Mouse (Mus musculus): ENCODE measurements around the gene Zfp933.
"Not testable (repeated sequence)": the region's sequence is repeated elsewhere in the genome, so short reads cannot be mapped to it uniquely, and the experiment has no call there.

Gene Zfp933

GRCm38 (mm10) chr4:147850776-147851175 lies 2.6 kb upstream of the Zfp933 start:
- no peak for DNase-seq

DNA sequence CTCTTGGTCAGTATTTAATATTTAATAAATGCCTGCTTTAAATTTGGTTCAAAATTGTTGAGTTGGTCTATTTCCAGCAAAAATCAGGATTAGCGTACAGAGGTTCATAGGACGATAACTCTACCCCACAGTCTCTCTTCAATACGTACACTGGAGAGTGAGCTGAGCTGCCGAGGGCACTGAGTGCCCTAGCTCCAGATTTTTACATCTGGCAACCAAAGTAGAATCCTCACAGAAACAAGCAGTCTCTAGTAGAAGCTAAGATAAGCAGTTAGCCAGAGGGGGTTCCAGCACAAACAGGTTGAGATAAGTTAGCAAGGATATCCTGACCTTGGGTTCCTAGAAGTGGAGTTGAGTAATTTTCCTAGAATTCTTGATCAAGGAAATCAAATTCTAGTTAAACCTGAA lies 422 bp upstream of the Zfp933 start:
- DNase-seq = no peak

GRCm38 (mm10) chr4:147842871-147843270 lies 5.3 kb downstream of the Zfp933 start:
- DNase-seq = no peak

- not testable (repeated sequence) for DNase-seq
Measured at GRCm38 (mm10) chr4:147839282-147839681, 8.9 kb downstream of the Zfp933 start.

GRCm38 (mm10) chr4:147824389-147824788 lies 23.8 kb downstream of the Zfp933 start:
- no peak for DNase-seq

DNA sequence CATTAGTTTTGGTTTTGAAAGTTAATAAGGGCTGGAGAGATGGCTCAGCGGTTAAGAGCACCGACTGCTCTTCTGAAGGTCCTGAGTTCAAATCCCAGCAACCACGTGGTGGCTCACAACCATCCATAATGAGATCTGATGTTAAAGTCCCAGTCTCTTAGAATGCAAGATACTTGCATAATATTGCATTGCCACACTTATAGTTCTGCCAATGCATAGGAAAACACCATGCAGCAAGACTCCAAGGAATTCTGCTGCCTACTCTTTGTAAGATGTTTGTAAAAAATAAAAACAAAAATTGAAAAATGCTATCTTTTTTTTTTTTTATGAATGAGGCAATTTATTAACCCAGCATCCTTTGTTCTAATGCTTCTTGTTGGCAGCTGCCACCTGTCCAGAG lies 26.8 kb downstream of the Zfp933 start:
- DNase-seq = not testable (repeated sequence)

- not testable (repeated sequence) for DNase-seq
Measured at GRCm38 (mm10) chr4:147819659-147820058, 28.5 kb downstream of the Zfp933 start.

DNA sequence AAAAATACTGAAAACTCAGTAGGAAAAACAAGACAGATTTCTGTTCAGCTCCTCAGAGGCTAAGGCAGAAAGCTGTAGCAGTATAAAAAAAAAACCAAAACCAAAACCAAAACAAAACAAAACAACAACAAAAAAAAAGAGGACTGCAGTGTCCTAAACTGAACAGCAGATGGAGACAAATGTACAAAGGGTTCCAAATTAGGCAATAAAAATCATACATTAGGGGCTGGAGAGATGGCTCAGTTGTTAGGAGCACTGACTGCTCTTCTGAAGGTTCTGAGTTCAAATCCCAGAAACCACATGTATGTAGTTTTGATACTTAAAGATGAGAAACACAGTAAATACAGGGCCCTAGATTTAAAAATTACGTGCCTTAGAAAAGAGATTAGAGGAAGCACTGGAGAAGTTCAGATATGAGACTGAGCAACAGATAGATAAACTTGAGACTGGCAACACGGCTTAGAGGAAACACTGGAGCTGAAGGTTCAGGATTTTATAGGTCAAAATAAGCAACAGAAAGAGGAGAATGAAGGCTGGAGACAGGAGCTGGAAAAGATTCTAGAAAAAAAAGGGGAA lies 33.5 kb downstream of the Zfp933 start:
- no peak for DNase-seq

DNA sequence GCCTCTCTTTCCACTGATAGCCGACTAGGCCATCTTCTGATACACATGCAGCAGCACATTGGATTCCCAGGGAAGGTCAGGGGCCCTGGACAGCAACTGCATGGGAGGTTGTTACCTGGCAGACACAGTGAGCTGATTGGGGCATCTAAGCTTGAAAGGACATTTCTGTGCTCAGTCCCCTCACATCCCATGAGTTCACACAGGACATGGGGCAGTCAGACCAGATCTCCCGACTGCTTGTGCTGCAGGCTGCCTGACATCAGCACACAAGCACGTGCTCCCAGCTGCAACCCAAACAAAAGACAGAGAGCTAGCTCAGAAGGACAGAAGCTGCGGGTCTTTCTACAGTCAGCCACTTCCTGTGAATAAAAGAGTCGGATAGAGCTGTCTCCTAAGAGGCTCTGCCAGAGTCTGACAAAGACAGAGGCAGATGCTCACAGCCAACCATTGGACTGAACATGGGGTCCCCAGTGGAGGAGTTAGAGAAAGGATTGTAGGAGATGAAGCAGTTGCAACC lies 34.9 kb downstream of the Zfp933 start:
- no peak for DNase-seq

DNA sequence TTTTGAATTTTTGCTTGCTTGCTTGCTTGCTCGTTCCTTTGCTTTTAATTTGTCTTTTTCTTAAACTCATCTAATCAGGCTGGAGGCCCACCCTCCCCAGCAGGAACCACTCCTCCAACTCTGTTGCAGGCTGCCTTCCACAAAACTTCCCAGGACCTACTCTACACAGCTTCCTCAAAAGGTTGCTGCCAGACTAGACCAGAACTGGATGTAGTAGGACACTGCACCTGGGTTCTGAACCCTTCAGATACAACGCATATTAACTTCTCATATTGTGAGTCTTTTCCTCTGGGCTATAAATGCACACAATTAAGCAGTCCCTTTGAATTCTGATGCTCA lies 38.2 kb downstream of the Zfp933 start:
- not testable (repeated sequence) for DNase-seq

DNA sequence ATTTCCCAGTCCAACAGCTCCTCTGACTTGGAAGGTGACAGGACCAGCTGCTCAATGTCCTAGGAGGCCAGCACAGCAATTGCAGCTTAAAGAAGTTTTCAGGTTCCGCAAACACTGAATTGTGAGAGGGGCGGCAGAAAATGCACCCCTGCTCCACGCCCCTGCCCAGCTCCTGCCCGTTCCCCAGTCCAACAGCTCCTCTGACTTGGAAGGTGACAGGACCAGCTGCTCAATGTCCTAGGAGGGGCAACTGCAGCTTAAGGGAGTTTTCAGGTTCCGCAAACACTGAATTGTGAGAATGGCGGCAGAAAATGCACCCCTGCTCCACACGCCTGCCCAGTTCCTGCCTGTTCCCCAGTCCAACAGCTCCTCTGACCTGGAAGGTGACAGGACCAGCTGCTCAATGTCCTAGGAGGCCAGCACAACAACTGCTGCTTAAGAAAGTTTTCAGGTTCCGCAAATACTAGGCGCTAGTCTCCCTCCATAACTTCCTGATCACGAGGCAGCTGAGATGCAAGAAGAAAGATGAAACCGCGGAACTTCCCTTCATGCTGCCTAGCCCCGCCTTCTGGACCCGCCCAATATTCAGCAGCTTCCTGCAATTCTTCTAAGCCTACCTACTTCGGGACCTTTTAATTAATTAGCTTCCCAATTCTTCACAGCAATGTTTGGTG lies 38.7 kb downstream of the Zfp933 start, which contains the start of gene Zfp984:
TSS of gene Zfp984 (minus strand) at position 497 of the 674 bp plus-strand sequence.
- not testable (repeated sequence) for DNase-seq

- DNase-seq = not testable (repeated sequence)
Measured at GRCm38 (mm10) chr4:147808483-147808882, 39.7 kb downstream of the Zfp933 start.

DNA sequence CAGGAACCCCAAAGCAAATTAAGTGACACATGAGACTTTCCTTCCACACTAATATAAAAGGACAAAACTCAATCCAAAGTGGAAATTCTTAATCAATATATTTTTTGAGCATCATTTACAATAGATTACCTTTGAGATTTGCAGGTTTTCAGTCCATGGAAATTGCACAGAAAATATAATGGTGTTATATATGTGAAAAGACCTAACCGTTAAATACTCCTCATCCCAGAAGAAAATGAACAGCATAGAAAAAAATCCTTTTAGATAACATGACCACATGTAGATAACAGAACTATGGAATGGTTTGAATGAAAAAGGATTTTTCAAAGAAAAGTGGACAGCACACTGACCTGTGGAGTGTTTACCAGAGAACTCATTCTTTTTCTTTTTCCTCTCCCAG lies 52.9 kb downstream of the Zfp933 start:
- DNase-seq = not testable (repeated sequence)

- not testable (repeated sequence) for DNase-seq
Measured at GRCm38 (mm10) chr4:147794026-147794665, 54.0 kb downstream of the Zfp933 start.

GRCm38 (mm10) chr4:147793390-147793916 lies 54.7 kb downstream of the Zfp933 start:
- DNase-seq = not testable (repeated sequence)

DNA sequence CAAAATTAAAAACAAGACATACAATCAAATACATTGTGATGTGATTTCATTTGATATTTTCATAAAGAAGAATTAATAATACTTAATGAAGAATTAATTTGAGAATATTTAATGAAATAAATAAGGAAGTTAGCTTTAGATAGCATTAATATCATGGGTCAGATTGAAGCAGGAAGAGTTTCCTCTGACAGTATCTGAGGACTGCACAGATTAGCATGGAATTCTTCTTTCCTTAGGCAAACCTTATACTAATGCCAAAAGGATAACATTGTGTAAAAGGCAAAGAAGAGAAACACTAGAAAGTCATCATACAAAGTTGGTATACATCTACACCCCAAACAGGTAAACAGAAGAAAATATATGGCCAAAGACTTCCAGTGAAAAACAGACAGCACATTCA lies 56.4 kb downstream of the Zfp933 start:
- not testable (repeated sequence) for DNase-seq
